Mouse (Mus musculus) kidney, embryonic 16.5 days (tissue): Measurements from ENCODE around the gene Ptch2. TPM values are rescaled to one million over a fixed set of nuclear protein-coding genes. Genes with fewer than 3 reads are reported as not detected.

Source experiments
- ATAC-seq: fragments of 200-750 bp; cut with Nextera tagmentation; 2 replicates; pipeline ENCODE4 v1.8.0; 2017; ENCODE audit warnings: moderate TSS enrichment; ENCODE audit not compliant: low FRiP score, low TSS enrichment
- H3K27ac ChIP-seq: fragments of 300-500 bp; sonication (generic); 2 replicates; pipeline ENCODE4 v1.5.1; 2014; ENCODE audit warnings: low read length
- H3K27me3 ChIP-seq: fragments of 300-500 bp; sonication (generic); 2 replicates; pipeline ENCODE4 v1.6.1; 2014; ENCODE audit warnings: low read length, control low read depth, mixed read lengths; ENCODE audit not compliant: insufficient read depth
- H3K36me3 ChIP-seq: fragments of 300-500 bp; sonication (generic); 2 replicates; pipeline ENCODE4 v1.6.1; 2014; ENCODE audit warnings: low read length, control low read depth, mixed read lengths; ENCODE audit not compliant: insufficient read depth
- H3K4me1 ChIP-seq: fragments of 300-500 bp; sonication (generic); 2 replicates; pipeline ENCODE4 v1.6.1; 2014; ENCODE audit warnings: low read length, control low read depth, mixed read lengths; ENCODE audit not compliant: insufficient read depth
- H3K4me2 ChIP-seq: fragments of 300-500 bp; sonication (generic); replicated peaks from 2 replicates; pipeline ENCODE4 v1.6.1; 2014; ENCODE audit warnings: low read depth, low read length
- H3K4me3 ChIP-seq: fragments of 300-500 bp; sonication (generic); 2 replicates; pipeline ENCODE4 v1.5.1; 2014; ENCODE audit warnings: mild to moderate bottlenecking, low read length
- H3K9ac ChIP-seq: fragments of 300-500 bp; sonication (generic); replicated peaks from 2 replicates; pipeline ENCODE4 v1.6.1; 2014; ENCODE audit warnings: low read length
- H3K9me3 ChIP-seq: fragments of 300-500 bp; sonication (generic); 2 replicates; pipeline ENCODE4 v1.6.1; 2016; ENCODE audit warnings: low read length, control low read depth
- WGBS: fragments of 180-500 bp; shearing (Covaris S2); extraction: QIAGEN DNeasy Blood & Tissue Kit; methylation state at CpG from one replicate; pipeline ENCODE4 v1.1.7; 2014; 5-methylcytosine and 5-hydroxymethylcytosine counted together
- polyA plus RNA-seq: library from polyadenylated mRNA; unstranded; fragments of >200 nt; fragmentation: Nextera tagmentation; extraction: Ambion mirVana; gene quantifications from 2 replicates; pipeline ENCODE4 v1.2.1, GENCODE M21; 2015

Gene Ptch2
- polyA plus RNA-seq, 1 experiment from 2014 or later: 8.8 TPM

DNA sequence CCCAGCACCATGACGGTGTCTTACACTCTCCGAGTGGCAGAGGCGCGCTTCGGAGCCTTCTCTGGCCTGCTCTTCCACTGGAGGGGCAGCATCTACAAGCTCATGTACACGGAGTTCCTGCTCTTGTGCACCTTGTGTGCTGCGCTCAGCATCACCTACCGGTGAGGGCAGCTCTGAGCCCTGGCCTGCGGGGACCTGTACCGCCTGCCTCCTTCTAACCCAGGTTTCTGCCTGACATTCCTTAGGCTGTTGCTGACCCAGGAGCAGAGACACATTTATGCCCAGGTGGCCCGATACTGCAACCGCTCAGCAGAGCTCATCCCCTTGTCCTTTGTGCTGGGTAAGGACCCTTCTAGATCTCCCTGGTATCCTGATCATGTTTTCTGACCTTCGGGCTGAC, 49.4 kb downstream of the Ptch2 start:
- H3K4me1 ChIP-seq: peaks cover 5% of the 10 kb centered on the region; the same call in 1 of the 2 replicates
- H3K4me3 ChIP-seq: no peak overlapping the region
- 93% methylated on average over 13 of the region's 13 CpGs for WGBS
- no peak overlapping the region for H3K27ac ChIP-seq
- no peak overlapping the region for H3K9ac ChIP-seq
- H3K36me3 ChIP-seq: peaks cover 9% of the 10 kb centered on the region
- no peaks in the 10 kb centered on the region for H3K27me3 ChIP-seq
- no peak for ATAC-seq
- no peak overlapping the region for H3K4me2 ChIP-seq
- H3K9me3 ChIP-seq: no peaks in the 10 kb centered on the region

DNA sequence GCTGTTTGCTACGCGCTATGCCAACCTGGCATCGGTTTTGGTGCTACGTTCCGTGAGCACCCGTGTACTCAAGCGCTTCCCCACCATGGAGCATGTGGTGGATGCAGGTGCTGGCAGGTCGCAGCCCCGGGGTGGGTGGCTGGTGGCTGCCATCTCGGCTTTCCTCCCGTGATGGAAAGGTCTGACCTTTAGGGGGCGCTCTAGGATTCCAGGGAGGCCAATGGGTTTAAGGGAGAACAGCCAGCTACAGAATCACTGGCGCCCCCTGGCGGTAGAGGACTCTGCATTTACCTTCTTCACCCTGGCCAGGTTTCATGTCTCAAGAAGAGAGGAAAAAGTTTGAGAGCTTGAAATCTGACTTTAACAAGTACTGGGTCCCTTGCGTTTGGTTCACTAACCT, 50.3 kb downstream of the Ptch2 start:
- Histone ChIP-seq H3K9me3 (no peaks in the 10 kb centered on the region), H3K9ac (no peak overlapping the region), H3K4me1 (peaks cover 5% of the 10 kb centered on the region; the same call in 1 of the 2 replicates), H3K4me3 (no peak overlapping the region), H3K4me2 (no peak overlapping the region), H3K36me3 (peaks cover 18% of the 10 kb centered on the region), H3K27ac (no peak overlapping the region), H3K27me3 (no peaks in the 10 kb centered on the region)
- 34% methylated on average over 13 of the region's 15 CpGs for WGBS
- no peak for ATAC-seq

DNA sequence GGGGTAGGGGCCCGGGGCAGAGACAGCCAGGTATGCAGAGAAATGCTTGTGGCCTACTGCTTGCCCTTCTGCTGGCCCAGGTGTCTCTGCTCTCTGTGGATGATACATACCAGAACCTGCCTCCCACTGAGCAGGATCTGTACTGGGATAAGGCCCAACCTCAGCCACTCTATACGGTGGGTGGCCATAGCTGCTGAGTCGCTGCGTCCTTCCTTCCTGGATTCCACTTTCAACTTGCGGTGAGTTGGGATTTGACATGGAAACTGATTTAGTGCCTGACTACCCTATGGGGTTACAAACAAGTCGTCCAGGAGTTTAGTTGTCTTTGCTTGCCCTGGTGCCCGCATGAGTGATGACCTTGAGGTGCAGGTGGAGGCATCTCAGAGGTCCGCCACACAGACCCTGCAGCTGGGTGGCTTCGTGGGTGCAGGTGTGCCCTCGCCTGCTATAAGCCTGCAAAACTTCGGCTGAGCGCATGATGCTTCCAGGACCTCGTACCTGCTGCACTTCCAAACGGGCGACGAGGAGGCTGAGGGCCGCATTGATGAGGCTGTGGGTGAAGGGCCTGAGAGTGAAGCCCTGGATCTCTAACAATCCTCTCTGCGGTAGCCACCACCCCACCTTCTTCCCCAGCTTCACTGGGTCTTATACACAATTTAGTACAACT, 52.3 kb downstream of the Ptch2 start:
- Histone ChIP-seq H3K36me3 (peaks cover 37% of the 10 kb centered on the region), H3K4me2 (no peak overlapping the region), H3K4me3 (no peak overlapping the region), H3K9ac (no peak overlapping the region), H3K4me1 (peaks cover 1% of the 10 kb centered on the region; the same call in 1 of the 2 replicates), H3K9me3 (no peaks in the 10 kb centered on the region), H3K27me3 (no peaks in the 10 kb centered on the region), H3K27ac (no peak overlapping the region)
- 68% methylated on average over 18 of the region's 18 CpGs for WGBS
- ATAC-seq: no peak

DNA sequence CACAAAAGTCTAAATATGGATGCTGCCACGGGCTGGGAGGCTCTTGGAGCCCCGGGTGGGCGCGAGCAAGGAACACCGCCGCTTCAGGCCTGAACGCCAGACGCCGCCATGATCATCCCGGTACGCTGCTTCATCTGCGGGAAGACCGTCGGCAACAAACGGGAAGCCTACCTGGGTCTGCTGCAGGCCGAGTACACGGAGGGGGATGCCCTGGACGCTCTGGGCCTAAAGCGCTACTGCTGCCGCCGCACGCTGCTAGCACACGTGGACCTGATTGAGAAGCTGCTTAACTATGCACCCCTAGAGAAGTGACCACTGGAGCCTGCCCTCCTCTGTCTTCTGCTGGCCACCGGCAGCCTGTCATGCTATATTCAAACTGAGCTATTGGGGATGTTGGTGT, 52.9 kb downstream of the Ptch2 start:
- Histone ChIP-seq H3K4me2 (no peak overlapping the region), H3K9me3 (no peaks in the 10 kb centered on the region), H3K36me3 (peaks cover 43% of the 10 kb centered on the region), H3K4me1 (peaks cover 7% of the 10 kb centered on the region), H3K4me3 (no peak overlapping the region), H3K27ac (no peak overlapping the region), H3K9ac (no peak overlapping the region), H3K27me3 (no peaks in the 10 kb centered on the region)
- WGBS: 75% methylated on average over 24 of the region's 24 CpGs
- ATAC-seq: no peak

DNA sequence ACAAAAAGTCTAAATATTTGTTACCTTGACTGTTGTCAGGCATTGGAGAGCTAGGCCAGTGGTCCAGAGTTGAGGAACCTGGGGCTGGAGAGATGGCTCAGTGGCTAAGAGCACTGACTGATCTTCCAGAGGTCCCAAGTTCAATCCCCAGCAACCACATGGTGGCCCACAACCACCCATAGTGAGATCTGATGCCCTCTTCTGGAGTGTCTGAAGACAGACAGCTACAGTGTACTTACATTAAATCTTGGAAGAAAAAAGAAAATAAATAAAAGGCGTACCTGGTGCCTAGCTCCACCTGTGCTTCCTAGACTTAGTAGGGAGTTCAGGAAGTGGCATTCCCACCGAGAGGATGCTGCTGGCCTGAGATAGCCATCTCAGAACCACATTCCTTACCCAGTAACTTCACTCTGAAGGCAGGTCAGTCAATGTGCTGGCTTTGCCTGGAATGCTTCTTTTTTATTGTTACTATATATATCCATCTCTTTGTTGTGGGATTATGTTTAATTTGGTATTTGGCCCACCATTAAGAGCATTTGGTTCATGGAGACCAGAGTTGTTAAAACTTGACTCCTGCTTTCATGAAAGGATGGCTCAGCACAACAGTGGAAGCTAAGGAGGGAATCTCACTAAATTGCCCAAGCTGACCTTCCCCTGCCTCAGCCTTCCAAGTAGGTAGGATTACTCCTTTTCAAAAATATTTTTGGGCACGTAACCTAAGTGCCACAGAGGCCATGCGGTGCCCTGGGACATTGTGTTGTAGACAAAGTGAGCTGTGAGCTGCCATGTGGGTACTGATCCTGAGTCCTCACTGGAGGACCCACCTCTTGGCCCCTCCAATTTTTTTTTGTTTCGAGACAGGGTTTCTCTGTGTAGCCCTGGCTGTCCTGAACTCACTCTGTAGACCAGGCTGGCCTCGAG, 53.7 kb downstream of the Ptch2 start:
- no peaks in the 10 kb centered on the region for H3K27me3 ChIP-seq
- no peak overlapping the region for H3K4me3 ChIP-seq
- ATAC-seq: no peak
- no peaks in the 10 kb centered on the region for H3K9me3 ChIP-seq
- H3K4me1 ChIP-seq: peaks cover 14% of the 10 kb centered on the region
- H3K27ac ChIP-seq: no peak overlapping the region
- H3K4me2 ChIP-seq: no peak overlapping the region
- WGBS: 76% methylated on average over 6 of the region's 6 CpGs
- H3K36me3 ChIP-seq: peaks cover 51% of the 10 kb centered on the region
- H3K9ac ChIP-seq: no peak overlapping the region

DNA sequence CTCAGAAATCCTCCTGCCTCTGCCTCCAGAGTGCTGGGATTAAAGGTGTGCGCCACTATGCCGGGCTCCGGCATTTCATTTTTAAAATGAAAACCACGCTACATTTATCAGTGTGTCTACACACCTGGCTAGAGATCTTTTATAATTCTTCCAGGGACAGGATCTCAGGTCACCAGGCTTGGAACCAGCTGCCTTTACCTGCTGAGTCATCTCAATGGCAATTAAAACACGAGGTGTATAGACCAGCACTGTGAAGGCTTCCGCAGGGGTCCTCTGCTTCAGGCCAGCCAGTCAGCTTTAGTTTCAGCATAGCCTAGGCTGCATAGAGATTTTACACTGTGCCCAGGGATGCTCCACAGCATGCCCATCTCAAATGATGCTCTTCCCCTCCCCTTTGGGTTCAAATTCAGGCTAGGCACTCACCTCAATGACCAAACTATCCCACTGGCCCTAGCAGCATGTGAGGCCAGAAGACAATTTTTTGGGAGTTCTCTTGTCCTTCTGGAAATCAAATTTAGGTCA, 54.4 kb downstream of the Ptch2 start:
- 91% methylated on average over 6 of the region's 6 CpGs for WGBS
- no peak for ATAC-seq
- H3K9me3 ChIP-seq: no peaks in the 10 kb centered on the region
- H3K4me2 ChIP-seq: no peak overlapping the region
- H3K36me3 ChIP-seq: peaks cover 54% of the 10 kb centered on the region
- no peak overlapping the region for H3K27ac ChIP-seq
- H3K4me3 ChIP-seq: no peak overlapping the region
- H3K4me1 ChIP-seq: peaks cover 16% of the 10 kb centered on the region
- H3K9ac ChIP-seq: no peak overlapping the region
- no peaks in the 10 kb centered on the region for H3K27me3 ChIP-seq

DNA sequence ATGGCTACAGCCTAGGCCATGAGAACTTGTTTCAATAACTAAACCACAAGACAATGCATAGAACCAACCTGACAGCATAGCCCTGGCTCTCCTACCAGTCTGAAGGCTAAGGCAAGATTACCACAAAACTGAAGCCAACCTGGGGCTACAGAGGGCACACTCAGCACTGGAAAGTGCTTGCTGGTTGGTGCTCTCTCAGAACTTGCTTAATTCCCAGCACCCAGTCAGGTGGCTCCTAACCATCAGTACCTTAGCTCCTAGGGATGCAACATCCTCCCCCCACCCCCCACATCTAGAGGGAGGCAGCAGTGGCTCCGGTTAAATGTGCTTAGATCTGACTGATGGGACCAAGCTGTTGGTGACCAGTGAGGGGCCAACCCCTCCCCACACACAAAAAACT, 55.5 kb downstream of the Ptch2 start:
- Histone ChIP-seq H3K4me3 (no peak overlapping the region), H3K27me3 (no peaks in the 10 kb centered on the region), H3K9ac (no peak overlapping the region), H3K36me3 (peaks cover 54% of the 10 kb centered on the region), H3K27ac (no peak overlapping the region), H3K4me2 (no peak overlapping the region), H3K4me1 (peaks cover 16% of the 10 kb centered on the region), H3K9me3 (no peaks in the 10 kb centered on the region)
- no peak for ATAC-seq
- WGBS: 61% methylated on average over 1 of the region's 1 CpGs

DNA sequence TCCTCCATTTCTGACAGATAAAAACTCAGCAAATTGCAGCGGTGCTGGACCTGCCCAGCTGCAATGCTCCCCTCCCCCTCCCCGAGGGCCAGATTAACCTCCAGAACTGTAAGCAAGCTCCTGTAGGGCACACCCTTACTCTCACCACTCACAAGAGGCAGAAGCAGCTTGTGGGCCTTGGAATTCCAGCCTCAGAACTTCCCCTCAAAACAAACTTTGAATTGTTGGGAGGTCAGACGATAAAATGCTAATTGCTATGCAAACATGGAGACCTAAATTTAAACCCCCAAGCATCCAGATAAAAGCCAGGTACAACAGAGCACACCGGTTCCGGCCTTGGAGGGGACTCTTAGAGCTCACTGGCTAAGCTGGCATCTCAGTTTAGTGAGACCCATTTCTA, 56.8 kb downstream of the Ptch2 start:
- Histone ChIP-seq H3K4me2 (no peak overlapping the region), H3K4me1 (peaks cover 16% of the 10 kb centered on the region), H3K9me3 (no peaks in the 10 kb centered on the region), H3K27ac (no peak overlapping the region), H3K9ac (no peak overlapping the region), H3K4me3 (no peak overlapping the region), H3K36me3 (peaks cover 54% of the 10 kb centered on the region), H3K27me3 (no peaks in the 10 kb centered on the region)
- 81% methylated on average over 5 of the region's 5 CpGs for WGBS
- ATAC-seq: no peak

DNA sequence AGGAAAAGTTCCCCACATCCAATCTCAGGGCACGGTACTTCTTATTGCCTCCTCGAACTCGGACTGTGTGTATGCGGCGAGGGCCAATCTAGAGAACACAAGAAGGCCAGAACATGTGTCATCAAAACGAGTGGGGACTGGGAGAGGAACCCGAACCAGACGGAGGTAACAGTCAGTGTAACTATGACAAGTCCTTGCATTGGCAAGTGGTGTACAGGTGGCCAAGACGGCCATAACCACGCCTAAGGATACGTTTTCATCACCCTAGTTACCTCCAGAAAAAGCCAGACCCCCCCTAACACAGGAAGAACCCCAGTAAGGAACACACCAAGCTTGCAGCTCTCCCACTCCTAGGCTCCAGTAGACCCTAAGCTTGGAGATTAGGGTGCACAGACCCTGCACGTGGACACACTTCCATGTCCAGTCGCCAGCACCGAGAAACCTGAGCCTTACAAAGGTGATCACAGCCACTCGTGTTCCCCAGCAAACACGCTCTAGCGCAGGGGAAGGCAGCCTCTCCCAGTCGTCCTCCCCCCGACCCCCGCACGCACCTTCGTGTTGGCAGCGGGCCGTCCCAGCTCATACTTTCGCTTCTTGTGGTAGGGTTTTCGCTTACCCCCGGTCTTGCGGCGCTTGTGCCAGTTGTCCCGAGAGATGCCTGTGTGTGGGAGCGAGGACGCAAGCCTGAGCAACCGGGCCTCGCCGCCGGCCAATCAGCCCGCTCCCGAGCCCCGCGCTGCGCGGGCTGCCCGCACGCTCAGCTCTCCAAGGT, 59.3 kb downstream of the Ptch2 start:
- 1% methylated on average over 40 of the region's 44 CpGs for WGBS
- Histone ChIP-seq H3K9me3 (no peaks in the 10 kb centered on the region), H3K4me3 (peak overlapping the region; percentile 85), H3K36me3 (peaks cover 53% of the 10 kb centered on the region), H3K9ac (peak overlapping the region; percentile 99), H3K27me3 (no peaks in the 10 kb centered on the region), H3K4me1 (peaks cover 16% of the 10 kb centered on the region), H3K4me2 (peak overlapping the region; percentile 62), H3K27ac (peak overlapping the region; percentile 92)
- peak; percentile 6; the same call in 1 of the 2 replicates for ATAC-seq
